Mouse (Mus musculus) cerebellum, adult 11 months (tissue): Measurements from ENCODE around the gene Atf5.

ENCODE experiments used
- DNase-seq: peaks from one replicate; pipeline ENCODE4 v3.0.0; 2022

Atf5 gene

DNA sequence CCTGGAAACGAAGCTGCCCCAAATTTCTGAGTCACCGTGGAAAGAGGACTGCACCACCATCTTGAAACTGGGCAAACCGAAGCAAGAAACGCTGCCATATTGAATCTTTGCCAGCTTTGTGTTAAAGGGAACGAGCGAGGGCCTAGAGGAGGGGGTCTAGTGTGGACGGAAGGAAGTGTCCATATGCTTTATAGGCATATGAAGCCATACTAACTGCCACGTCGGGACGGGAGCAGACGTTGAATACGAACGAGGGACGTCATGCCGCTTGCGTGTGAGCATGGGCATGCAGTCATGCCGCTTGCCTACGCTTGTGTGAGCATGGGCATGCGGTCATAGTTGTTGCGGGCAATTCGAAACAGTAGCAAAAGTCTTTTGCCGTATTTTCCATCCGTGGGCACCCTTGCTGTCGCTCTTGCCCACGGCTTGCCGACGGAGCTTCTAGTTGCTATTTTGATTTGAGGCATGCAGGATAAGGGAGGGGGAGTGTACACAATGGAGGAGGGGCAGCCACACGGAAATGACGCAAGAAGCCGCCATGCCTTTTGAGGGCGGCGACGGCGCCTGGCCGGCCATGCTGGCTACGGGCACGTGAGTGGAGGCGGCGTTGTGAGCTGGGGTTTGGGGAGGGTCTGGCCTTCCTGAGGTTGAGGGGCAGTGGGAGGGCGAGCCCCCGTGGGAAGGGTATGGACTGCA is 33.1 kb upstream of the Atf5 start:
- peak; percentile 90 for DNase-seq

GRCm38 (mm10) chr7:44848561-44849415 is 32.3 kb upstream of the Atf5 start, which contains the start of the genes Akt1s1 and Tbc1d17:
TSS of gene Akt1s1 (plus strand) at chr7:44848991.
TSS of gene Tbc1d17 (minus strand) at chr7:44849079.
- DNase-seq: peak; percentile 100

GRCm38 (mm10) chr7:44847772-44848171 is 31.3 kb upstream of the Atf5 start:
- DNase-seq: peak; percentile 49

DNA sequence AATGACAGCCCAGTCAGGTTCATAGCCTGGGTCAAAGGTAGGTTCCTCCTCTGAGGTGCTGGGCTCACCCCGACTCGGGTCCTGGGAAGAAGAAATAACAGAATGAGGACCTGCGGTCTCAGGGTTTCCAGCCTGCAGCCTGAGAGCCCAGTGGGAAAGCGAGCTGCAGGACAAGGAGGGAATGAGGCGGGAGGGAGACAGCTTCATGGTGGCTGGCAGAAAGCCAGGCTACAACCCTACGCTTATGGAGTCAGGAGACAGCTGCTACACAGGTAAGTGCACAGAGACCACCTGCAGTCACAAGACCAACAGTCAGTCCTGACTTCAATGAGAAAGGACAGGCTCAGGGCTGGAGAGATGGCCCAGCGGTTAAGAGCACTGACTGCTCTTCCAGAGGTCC is 30.3 kb upstream of the Atf5 start:
- peak; percentile 49 for DNase-seq

DNA sequence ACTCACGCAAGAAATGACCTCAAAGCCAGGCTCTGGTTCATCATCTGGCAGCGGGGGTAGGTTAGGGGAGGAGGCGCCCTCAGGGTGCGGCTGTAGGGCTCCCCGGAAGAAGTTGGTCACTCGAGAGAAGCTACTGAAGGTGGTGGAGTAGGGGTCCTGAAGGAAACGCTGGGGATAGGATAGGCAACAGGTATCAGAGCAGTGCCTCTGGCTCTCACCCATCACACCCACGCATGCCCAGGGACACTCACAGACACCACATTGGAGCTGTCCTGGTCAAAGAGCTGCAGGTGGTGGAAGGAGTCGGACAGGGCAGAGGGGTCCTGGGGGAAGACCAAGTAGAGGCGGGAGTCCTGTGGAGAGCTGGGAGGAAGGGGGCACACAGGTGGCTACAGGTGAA is 28.5 kb upstream of the Atf5 start:
- peak; percentile 25 for DNase-seq

DNA sequence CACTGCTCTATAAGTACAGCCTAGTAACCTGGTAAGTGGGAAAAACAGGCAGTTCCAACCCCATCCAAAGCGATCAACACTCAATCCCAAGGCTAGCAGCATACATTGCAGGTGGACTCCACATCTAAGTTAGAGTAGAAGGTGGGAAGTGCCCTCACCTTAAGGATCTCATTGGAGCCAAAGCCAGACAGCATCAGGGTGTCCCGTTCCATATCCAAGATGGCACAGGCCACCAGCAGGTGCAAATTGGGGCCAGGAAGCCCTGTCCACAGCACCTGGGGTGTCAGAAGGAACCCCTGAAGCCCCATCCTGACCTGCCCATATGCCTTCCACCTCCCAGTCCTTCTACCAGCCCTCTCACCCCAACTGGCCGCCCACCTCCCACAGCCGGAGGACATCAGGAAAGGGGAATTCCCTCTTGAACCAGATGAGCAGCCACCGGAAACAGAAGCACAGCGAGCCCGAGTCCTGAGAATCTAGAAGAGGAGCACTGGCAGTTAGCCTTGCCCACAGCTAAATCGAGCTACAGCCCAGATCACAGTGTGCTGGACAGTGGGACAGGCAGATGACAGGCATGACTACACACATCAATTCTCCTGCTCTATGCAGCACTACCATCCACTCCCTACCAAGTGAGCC is 25.5 kb upstream of the Atf5 start:
- no peak for DNase-seq

DNA sequence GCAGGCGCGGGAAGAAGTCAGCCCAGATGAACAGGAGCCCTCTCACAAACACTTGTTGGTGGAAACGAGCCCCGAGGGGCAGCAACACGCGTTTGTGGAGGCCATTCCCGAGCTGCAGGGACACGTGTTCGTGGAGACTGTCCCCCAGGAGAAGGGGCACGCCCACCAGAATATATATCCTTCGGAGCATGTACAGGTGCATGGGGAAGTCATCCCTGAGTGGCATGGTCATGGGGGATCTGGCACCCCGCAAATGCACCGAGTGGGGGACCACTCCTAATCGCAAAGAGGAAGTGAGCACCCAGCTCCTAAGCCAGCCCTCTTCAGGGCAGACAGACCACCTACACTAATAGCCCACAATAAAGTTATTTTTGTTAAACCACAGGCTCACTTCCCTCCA is 24.0 kb upstream of the Atf5 start:
- DNase-seq: no peak

DNA sequence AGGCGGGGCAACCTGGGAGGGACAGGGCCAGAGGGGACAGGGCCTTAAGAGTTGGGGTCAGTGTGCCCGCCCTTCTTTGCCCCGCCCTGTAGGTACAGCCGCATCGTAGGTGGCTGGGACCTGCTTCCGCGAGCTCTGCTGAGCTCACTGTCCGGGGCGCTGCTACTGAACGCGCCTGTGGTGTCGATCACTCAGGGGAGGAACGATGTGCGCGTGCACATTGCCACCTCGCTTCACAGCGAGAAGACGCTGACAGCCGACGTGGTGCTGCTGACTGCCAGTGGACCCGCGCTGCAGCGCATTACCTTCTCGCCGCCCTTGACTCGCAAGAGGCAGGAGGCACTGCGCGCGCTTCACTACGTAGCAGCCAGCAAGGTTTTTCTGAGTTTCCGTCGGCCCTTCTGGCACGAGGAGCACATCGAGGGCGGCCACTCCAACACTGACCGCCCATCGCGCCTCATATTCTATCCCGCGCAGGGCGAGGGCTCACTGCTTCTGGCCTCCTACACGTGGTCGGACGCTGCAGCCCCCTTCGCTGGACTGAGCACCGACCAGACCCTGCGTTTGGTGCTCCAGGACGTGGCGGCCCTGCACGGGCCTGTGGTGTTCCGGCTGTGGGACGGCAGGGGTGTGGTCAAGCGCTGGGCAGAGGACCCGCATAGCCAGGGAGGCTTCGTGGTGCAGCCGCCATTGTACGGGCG is 23.2 kb upstream of the Atf5 start:
- DNase-seq: no peak

DNA sequence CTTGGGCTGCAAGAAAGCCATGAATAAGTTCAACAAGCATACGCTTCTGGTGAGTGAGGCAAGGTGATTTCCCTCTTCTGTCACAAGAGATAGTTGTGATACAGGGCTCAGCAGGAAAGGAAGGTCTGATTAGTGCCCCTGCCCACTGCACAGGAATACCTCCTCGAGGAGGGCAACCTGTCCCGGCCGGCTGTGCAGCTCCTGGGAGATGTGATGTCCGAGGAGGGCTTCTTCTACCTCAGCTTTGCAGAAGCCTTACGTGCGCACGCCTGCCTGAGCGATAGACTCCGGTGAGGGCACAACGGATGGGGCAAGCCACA is 22.7 kb upstream of the Atf5 start:
- DNase-seq: no peak

DNA sequence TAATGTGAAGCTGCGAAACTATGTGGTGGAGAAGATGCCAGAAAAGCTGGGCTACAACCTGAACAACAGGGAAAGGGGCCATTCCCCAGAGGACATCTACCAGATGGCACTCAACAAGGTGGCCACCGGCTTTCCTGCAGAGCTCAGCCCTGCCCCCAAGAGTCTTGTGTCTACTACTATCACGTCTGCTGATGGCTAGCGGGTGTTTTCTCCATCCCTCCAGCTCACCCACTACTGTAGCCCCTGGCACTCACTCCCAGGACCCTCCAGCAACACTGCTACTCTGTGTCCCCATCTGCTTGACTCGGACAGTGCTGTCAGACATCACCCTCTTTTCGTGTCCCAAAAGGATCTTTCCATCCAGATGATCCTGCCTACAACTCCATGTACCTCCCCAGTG is 21.6 kb upstream of the Atf5 start:
- no peak for DNase-seq

DNA sequence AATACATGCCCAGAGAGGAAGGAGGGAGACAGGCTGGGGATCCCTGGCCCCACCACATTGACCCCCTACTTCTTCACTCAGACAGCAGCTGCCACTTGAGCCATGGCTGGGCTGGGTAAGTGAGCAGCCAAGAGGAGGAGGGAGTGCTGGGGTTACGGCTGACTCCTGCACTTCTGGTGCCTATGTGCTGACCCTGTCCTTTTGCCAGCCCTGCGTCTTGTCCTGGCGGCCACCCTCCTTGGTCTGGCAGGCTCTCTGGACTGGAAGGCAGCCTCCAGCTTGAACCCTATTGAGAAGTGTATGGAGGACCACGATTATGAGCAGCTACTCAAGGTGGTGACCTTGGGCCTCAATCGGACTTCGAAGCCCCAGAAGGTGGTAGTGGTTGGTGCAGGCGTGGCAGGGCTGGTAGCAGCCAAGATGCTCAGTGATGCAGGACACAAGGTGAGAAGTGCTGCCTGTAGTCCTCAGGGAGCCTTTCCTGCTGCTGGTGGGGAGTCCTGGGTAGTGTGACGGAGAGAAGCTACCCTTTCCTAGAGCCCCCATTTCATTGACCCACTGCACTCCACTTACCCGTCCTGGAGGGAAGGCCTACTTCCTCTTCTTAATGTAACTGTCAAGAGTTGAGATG is 20.1 kb upstream of the Atf5 start:
- no peak for DNase-seq

- no peak for DNase-seq
These were observed 19.6 kb upstream of the Atf5 start for GRCm38 (mm10) chr7:44836016-44836404.

DNA sequence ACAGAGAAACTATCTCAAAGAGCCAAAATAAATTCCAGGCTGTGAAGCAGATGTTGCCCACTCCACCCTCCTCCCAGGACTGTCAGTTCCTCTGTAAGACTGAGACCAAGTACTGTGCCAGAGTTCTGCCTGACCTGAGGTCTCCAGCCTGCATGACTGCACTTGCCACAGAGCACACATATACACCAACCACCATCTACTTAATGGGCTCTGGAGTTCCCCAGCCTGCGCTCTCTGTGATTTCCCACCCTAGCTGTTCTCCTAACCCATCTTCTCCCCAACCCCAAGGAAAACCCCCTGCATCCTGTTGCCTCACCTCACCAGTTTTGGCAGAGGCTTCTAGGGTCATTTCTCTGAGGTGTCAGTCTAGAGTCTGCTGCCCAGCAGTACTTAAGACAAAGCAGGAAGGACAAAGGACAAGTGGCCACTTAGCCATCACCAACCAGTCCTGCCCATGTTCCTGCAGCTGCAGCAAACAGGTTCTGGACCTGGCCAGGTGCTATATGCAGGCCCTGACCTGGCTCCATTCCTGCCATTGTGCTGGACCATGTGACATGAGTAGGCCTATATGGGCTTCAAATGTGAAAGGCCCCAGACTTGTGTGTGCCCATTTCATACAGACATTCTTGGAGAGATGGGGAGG is 19.0 kb upstream of the Atf5 start:
- no peak for DNase-seq

DNA sequence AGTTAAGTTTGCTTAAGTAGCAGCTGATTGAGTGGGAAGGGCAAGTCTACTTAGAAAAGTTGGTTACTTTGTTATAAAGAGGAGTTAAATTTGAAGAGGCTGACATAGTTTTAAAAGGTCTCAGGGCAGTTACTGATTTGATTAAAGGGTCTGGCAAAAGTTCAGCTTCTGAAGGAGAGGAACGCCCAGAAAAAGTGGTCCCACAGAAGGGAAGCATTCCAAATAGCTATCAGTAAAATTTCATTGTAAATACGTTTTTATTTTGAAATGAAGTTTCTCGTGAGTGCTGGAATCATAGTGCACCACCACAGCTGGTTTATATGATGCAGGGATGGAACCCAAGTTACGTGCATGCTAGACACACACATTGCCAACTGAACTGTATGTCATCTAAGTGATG is 16.3 kb upstream of the Atf5 start:
- no peak for DNase-seq

DNA sequence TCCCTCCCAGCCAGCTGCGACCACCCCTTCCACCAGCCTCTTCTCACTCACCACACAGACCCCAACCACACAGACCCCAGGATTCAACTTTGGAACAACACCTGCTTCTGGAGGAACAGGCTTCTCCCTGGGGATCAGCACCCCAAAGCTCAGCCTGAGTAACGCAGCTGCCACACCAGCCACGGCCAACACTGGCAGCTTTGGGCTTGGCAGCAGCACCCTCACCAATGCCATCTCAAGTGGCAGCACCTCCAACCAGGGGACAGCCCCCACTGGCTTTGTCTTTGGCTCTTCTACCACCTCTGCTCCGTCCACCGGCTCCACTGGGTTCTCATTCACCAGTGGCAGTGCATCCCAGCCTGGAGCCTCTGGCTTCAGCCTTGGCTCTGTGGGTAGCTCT is 12.2 kb upstream of the Atf5 start:
- DNase-seq: no peak

- DNase-seq: no peak
These were observed 10.3 kb upstream of the Atf5 start for GRCm38 (mm10) chr7:44826771-44827170.

GRCm38 (mm10) chr7:44824872-44825271 is 8.4 kb upstream of the Atf5 start:
- DNase-seq: peak; percentile 76

DNA sequence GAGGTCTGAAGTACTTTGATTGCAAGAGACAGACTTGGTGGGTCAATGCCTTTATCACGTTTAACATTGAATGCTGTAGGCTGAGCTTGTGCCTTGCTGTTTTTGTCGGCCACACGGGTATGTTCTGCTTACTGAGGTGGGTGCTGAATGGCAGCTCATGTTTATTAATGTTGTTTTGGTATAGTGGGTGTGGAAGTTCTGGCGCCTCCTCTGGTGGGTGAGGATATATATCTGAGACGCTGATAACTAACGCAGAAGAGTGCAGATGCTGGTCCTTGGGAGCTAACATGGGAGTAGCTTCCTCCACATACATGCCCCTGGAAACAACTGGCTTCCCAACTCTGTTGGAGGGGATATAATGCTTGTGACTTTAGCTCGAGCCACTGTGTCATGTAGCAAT is 7.0 kb upstream of the Atf5 start:
- DNase-seq: no peak

DNA sequence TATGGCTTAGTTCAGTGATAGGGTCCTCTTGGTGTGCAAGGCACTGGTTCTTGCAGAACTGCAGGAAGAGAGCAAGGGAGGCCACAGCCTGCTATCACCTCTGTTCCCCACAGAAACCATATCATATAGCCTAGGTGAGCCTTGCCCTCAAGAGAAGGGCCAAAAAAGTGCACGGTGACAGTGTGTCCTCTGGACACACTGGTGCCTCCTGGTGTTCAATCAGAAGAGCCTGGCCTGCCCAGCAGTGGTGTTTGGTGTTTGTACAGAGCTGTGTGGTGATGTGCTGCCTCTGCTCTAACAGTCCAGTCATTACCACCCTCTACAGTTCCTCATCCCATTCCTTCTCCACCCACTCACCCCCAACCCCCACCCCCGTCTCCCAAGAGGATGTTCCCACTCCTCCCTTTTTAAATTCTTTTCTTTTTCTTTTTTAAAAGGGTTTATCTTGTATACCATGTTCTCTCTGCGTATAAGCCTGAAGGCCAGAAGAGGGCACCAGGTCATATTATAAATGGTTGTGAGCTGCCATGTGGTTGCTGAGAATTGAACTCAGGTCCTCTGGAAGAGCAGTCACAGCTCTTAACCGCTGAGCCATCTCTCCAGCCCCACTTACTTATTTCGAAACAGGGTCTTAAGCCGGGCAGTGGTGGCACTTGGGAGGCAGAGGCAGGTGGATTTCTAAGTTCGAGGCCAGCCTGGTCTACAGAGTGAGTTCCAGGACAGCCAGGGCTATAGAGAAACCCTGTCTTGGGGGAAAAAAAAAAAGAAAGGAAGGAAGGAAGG is 5.4 kb upstream of the Atf5 start:
- no peak for DNase-seq

DNA sequence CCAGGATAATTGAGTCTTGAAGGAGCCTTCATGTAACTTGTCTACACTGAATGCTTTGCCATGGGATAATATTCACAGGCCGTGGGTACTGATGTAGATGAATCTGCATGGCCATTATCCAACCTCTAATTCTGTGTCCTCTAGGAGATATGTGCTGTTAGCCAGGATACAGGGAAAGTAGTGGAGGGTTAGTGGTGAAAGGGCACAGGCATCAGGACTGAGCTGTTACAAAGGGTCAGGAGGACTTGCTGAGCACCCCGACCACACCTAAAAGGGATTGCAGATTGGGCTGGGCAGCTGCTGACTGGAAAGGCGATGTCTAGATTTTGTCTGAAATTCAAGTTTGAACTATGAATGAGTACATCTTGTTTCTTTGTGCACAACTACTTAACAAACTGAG is 4.1 kb upstream of the Atf5 start:
- DNase-seq: no peak

DNA sequence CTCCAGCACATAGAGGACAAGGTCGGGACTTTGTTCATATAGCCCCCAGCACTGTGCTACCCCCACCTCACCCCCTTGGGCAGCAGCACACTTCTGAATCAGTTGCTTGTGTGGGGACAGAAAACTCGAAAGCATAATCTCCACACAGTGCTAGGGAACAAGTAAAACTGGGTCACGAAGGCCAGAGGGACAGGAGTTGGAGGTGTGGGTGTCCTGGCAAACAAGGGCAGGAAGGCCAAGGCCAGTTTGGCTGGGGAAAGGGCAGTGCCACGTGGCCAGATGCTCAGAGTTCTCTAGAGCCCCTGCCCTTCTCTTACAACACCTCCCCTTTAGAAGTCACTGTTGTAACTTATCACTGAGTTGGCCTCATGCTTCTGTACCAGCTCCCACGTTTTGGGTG is 3.4 kb upstream of the Atf5 start:
- DNase-seq: no peak

DNA sequence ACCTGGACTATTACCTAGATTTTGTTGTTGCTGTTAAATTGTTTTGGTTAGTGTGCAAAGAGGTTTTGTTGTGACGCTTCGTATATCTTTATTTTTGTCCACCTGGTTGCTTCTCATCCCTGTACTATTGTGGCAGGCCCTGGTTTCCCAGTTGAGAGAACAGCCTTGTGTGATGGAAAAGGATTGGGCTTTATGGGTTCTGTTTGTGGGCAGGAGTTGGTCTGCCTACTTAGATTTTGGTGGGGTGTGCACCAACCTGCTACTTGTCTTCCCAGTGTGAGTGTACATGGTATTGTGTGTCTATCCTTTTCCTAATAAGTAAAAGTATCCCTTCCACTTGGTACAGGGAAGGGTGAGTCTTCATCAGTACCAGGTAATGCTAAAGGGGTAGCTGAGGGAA is 2.9 kb upstream of the Atf5 start:
- no peak for DNase-seq
